Mouse (Mus musculus) embryonic facial prominence, embryonic 13.5 days (tissue): ENCODE results near the gene Defa36. TPM values are rescaled to one million over a fixed set of nuclear protein-coding genes. Genes with fewer than 3 reads are reported as not detected.
"Not testable (repeated sequence)": the region's sequence is repeated elsewhere in the genome, so short reads cannot be mapped to it uniquely, and the experiment has no call there.

Experiments
- ATAC-seq: fragments of 200-750 bp; cut with Nextera tagmentation; 2 replicates; pipeline ENCODE4 v1.8.0; 2017; ENCODE audit warnings: low read depth; ENCODE audit not compliant: insufficient number of reproducible peaks, insufficient read depth, low FRiP score, low TSS enrichment
- H3K27ac ChIP-seq: fragments of 300-500 bp; sonication (generic); 2 replicates; pipeline ENCODE4 v1.5.1; 2015; ENCODE audit warnings: moderate library complexity, mild to moderate bottlenecking, inconsistent platforms
- H3K27me3 ChIP-seq: fragments of 300-500 bp; sonication (generic); 2 replicates; pipeline ENCODE4 v1.6.1; 2015; ENCODE audit warnings: mild to moderate bottlenecking, inconsistent platforms
- H3K36me3 ChIP-seq: fragments of 300-500 bp; sonication (generic); 2 replicates; pipeline ENCODE4 v1.6.1; 2015; ENCODE audit warnings: mild to moderate bottlenecking, inconsistent platforms
- H3K4me1 ChIP-seq: fragments of 300-500 bp; sonication (generic); 2 replicates; pipeline ENCODE4 v1.6.1; 2015; ENCODE audit warnings: inconsistent platforms
- H3K4me2 ChIP-seq: fragments of 300-500 bp; sonication (generic); 2 replicates; pipeline ENCODE4 v1.6.1; 2015; ENCODE audit warnings: moderate library complexity, mild to moderate bottlenecking, inconsistent platforms
- H3K4me3 ChIP-seq: fragments of 300-500 bp; sonication (generic); 2 replicates; pipeline ENCODE4 v1.5.1; 2015; ENCODE audit warnings: mild to moderate bottlenecking, inconsistent platforms
- H3K9ac ChIP-seq: fragments of 300-500 bp; sonication (generic); 2 replicates; pipeline ENCODE4 v1.6.1; 2015; ENCODE audit warnings: mild to moderate bottlenecking, inconsistent platforms
- H3K9me3 ChIP-seq: fragments of 300-500 bp; sonication (generic); 2 replicates; pipeline ENCODE4 v1.6.1; 2016; ENCODE audit warnings: inconsistent platforms
- WGBS: fragments of 180-500 bp; shearing (Covaris S2); methylation state at CpG from one replicate; pipeline ENCODE4 v1.1.7; 2015; ENCODE audit warnings: mixed read lengths; 5-methylcytosine and 5-hydroxymethylcytosine counted together
- polyA plus RNA-seq: library from polyadenylated mRNA; unstranded; fragments of >200 nt; fragmentation: Nextera tagmentation; extraction: Ambion mirVana; gene quantifications from 2 replicates; pipeline ENCODE4 v1.2.1, GENCODE M21; 2015

Gene Defa36
- polyA plus RNA-seq: not detected in 2 replicates

GRCm38 (mm10) chr8:21427111-21427510, at the start of gene Defa36:
TSS of gene Defa36 (plus strand) at chr8:21427411.
- H3K4me2 ChIP-seq, ATAC-seq: not testable (repeated sequence)

DNA sequence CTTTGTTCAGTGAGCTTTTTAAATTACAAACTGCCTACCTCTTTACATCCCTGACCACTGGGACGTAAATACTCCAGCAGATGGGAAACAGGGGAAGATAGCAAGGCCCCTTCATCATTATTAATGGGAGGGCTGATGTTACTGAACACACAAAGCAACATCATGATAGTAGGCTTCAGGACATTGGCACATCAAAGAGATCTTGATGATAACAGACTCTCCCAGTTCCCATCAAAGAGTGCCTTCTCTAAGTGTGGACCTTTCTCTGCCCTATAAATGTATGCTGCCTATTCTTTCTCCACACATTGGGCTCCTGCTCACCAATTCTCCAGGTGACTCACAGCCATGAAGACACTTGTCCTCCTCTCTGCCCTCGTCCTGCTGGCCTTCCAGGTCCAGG, 49.0 kb upstream of the Defa36 start, which contains the start of gene Defa2:
Gene Defa2, plus strand, starts transcription at position 301 of the 400 bp plus-strand sequence.
- not testable (repeated sequence) for H3K27me3 ChIP-seq, H3K36me3 ChIP-seq, H3K4me1 ChIP-seq, H3K4me3 ChIP-seq, H3K27ac ChIP-seq, H3K4me2 ChIP-seq, H3K9me3 ChIP-seq, H3K9ac ChIP-seq, ATAC-seq
- 71% methylated on average over 1 of the region's 2 CpGs for WGBS

More at GRCm38 (mm10) chr8:21427111-21427510, at the start of gene Defa36:
- not testable (repeated sequence) for H3K27ac ChIP-seq, H3K4me3 ChIP-seq, H3K27me3 ChIP-seq, H3K4me1 ChIP-seq, H3K9ac ChIP-seq, H3K9me3 ChIP-seq, H3K36me3 ChIP-seq
- WGBS: no CpG with 5 or more reads among the region's 1 CpGs

GRCm38 (mm10) chr8:21391511-21391910, 35.7 kb upstream of the Defa36 start, which contains the start of gene Defa33:
TSS of gene Defa33 (plus strand) at chr8:21391811.
- not testable (repeated sequence) for H3K9ac ChIP-seq, H3K4me3 ChIP-seq, H3K27ac ChIP-seq, H3K4me1 ChIP-seq, H3K9me3 ChIP-seq, ATAC-seq, H3K4me2 ChIP-seq, H3K27me3 ChIP-seq, H3K36me3 ChIP-seq
- WGBS: no CpG with 5 or more reads among the region's 2 CpGs

GRCm38 (mm10) chr8:21456460-21456859, 29.2 kb downstream of the Defa36 start, which contains the start of gene Gm7849:
TSS of gene Gm7849 (minus strand) at chr8:21456560.
- not testable (repeated sequence) for ATAC-seq

More at GRCm38 (mm10) chr8:21456460-21456859, 29.2 kb downstream of the Defa36 start, which contains the start of gene Gm7849:
- H3K4me1 ChIP-seq, H3K9me3 ChIP-seq, H3K9ac ChIP-seq, H3K4me3 ChIP-seq, H3K27me3 ChIP-seq, H3K36me3 ChIP-seq, H3K4me2 ChIP-seq, H3K27ac ChIP-seq: not testable (repeated sequence)
- WGBS: no CpG with 5 or more reads among the region's 1 CpGs

Other genes starting within 250 kb of the Defa36 start
- not detected in 2 replicates for gene Defa31, start 235.8 kb upstream of the Defa36 start, polyA plus RNA-seq
- gene Gm15293, start 225.8 kb upstream of the Defa36 start, polyA plus RNA-seq: not detected in 2 replicates
- not detected in 2 replicates for gene Gm15292, start 177.7 kb upstream of the Defa36 start, polyA plus RNA-seq
- gene Defa27, start 111.9 kb upstream of the Defa36 start, polyA plus RNA-seq: not detected in 2 replicates
- gene Defa29, start 100.4 kb upstream of the Defa36 start, polyA plus RNA-seq: not detected in 2 replicates
- gene Defa2, start 48.9 kb upstream of the Defa36 start, polyA plus RNA-seq: 2.1 TPM in 1 of 2 replicates, not detected in the other
- gene Defa33, start 35.6 kb upstream of the Defa36 start, polyA plus RNA-seq: 1.1 TPM in 1 of 2 replicates, not detected in the other
- gene Gm7849, start 29.1 kb downstream of the Defa36 start, polyA plus RNA-seq: 0.83 TPM in 1 of 2 replicates, not detected in the other
- gene Defa20, start 81.8 kb downstream of the Defa36 start, polyA plus RNA-seq: not detected in 2 replicates
- not detected in 2 replicates for gene Defa32, start 101.6 kb downstream of the Defa36 start, polyA plus RNA-seq
- 1.3 TPM in 1 of 2 replicates, not detected in the other for gene Defa37, start 138.0 kb downstream of the Defa36 start, polyA plus RNA-seq
- gene Defa28, start 155.6 kb downstream of the Defa36 start, polyA plus RNA-seq: not detected in 2 replicates
- gene Gm7861, start 167.1 kb downstream of the Defa36 start, polyA plus RNA-seq: not detected in 2 replicates
- gene Defa26, start 190.8 kb downstream of the Defa36 start, polyA plus RNA-seq: not detected in 2 replicates
- not detected in 2 replicates for gene Defa17, start 228.4 kb downstream of the Defa36 start, polyA plus RNA-seq
- not detected in 2 replicates for gene Defa34, start 238.4 kb downstream of the Defa36 start, polyA plus RNA-seq